Mouse (Mus musculus) lung, postnatal 0 days (tissue): ENCODE data around the gene Zfp13. TPM values are rescaled to one million over a fixed set of nuclear protein-coding genes. Genes with fewer than 3 reads are reported as not detected.
A peak's percentile ranks its signal among the peaks of the same experiment; 100 is the strongest.

ENCODE experiments used
- ATAC-seq: fragments of 200-750 bp; cut with Nextera tagmentation; 2 replicates; pipeline ENCODE4 v1.8.0; 2017; ENCODE audit warnings: moderate library complexity
- DNase-seq: peaks from one replicate; pipeline ENCODE4 v3.0.0-alpha.2; 2016; ENCODE audit warnings: low spot score
- H3K27ac ChIP-seq: fragments of 300-500 bp; sonication (generic); 2 replicates; pipeline ENCODE4 v1.5.1; 2014; ENCODE audit warnings: antibody characterized with exemption, mild to moderate bottlenecking, low read length, mixed read lengths
- H3K27me3 ChIP-seq: fragments of 300-500 bp; sonication (generic); replicated peaks from 2 replicates; pipeline ENCODE4 v1.6.1; 2014; ENCODE audit warnings: low read length, mixed read lengths; ENCODE audit not compliant: insufficient read depth
- H3K36me3 ChIP-seq: fragments of 300-500 bp; sonication (generic); 2 replicates; pipeline ENCODE4 v1.6.1; 2014; ENCODE audit warnings: low read length, mixed read lengths; ENCODE audit not compliant: insufficient read depth
- H3K4me1 ChIP-seq: fragments of 300-500 bp; sonication (generic); 2 replicates; pipeline ENCODE4 v1.6.1; 2014; ENCODE audit warnings: antibody characterized with exemption, low read depth, low read length, mixed read lengths; ENCODE audit not compliant: insufficient read depth
- H3K4me2 ChIP-seq: fragments of 300-500 bp; sonication (generic); replicated peaks from 2 replicates; pipeline ENCODE4 v1.6.1; 2014; ENCODE audit warnings: low read depth, mild to moderate bottlenecking, low read length, moderate library complexity, mixed read lengths
- H3K4me3 ChIP-seq: fragments of 300-500 bp; sonication (generic); 2 replicates; pipeline ENCODE4 v1.5.1; 2014; ENCODE audit warnings: low read depth, low read length
- H3K9ac ChIP-seq: fragments of 300-500 bp; sonication (generic); replicated peaks from 2 replicates; pipeline ENCODE4 v1.6.1; 2014; ENCODE audit warnings: low read depth, mild to moderate bottlenecking
- H3K9me3 ChIP-seq: fragments of 300-500 bp; sonication (generic); 2 replicates; pipeline ENCODE4 v1.6.1; 2016; ENCODE audit warnings: low read length, mixed read lengths
- CTCF ChIP-seq: IDR thresholded peaks from 2 replicates; pipeline ENCODE4 v1.5.1; 2016; ENCODE audit warnings: antibody characterized with exemption, mild to moderate bottlenecking
- EP300 ChIP-seq: IDR thresholded peaks from 2 replicates; pipeline ENCODE4 v1.6.1; 2016; ENCODE audit warnings: antibody characterized with exemption, mild to moderate bottlenecking, control low read depth
- WGBS: fragments of 180-500 bp; shearing (Covaris S2); extraction: QIAGEN DNeasy Blood & Tissue Kit; methylation state at CpG from one replicate; pipeline ENCODE4 v1.1.7; 2014; 5-methylcytosine and 5-hydroxymethylcytosine counted together
- polyA plus RNA-seq: library from polyadenylated mRNA; unstranded; fragments of >200 nt; fragmentation: Nextera tagmentation; extraction: Ambion mirVana; gene quantifications from 2 replicates; pipeline ENCODE4 v1.2.1, GENCODE M21; 2015

Zfp13 gene
- 5.0 and 5.5 TPM in 2 replicates for polyA plus RNA-seq

- Histone ChIP-seq H3K9me3 (no peaks in the 10 kb centered on the region), H3K27me3 (no peaks in the 10 kb centered on the region), H3K4me2 (peak within 1 kb of the TSS; percentile 64), H3K27ac (peak within 1 kb of the TSS; percentile 93), H3K9ac (peak within 1 kb of the TSS; percentile 47), H3K36me3 (no peaks in the 10 kb centered on the region), H3K4me1 (peaks cover 4% of the 10 kb centered on the region; the same call in 1 of the 2 replicates), H3K4me3 (peak within 1 kb of the TSS; percentile 37)
- ATAC-seq (peak; percentile 98), DNase-seq (peak; percentile 99)
- WGBS: 2% methylated on average over 29 of the region's 31 CpGs
- TF ChIP-seq CTCF: no peak; the same call in 1 of the 2 replicates
- TF ChIP-seq EP300: no peak; the same call in 1 of the 2 replicates
Measured at GRCm38 (mm10) chr17:23598582-23599552, at the start of gene Zfp13. Gene Zfp13, minus strand, starts transcription at chr17:23599487.

GRCm38 (mm10) chr17:23645894-23646293 lies 46.6 kb upstream of the Zfp13 start:
- Histone ChIP-seq H3K4me1 (no peaks in the 10 kb centered on the region), H3K36me3 (no peaks in the 10 kb centered on the region), H3K27me3 (0 out of 2 replicates have a peak, but pooled peaks cover 5% of the 10 kb centered on the region), H3K4me2 (no peak overlapping the region), H3K4me3 (no peak overlapping the region), H3K9ac (no peak overlapping the region), H3K9me3 (no peaks in the 10 kb centered on the region), H3K27ac (no peak overlapping the region)
- WGBS: 40% methylated on average over 10 of the region's 10 CpGs
- ATAC-seq (no peak), DNase-seq (no peak)
- no peak for TF ChIP-seq CTCF
- TF ChIP-seq EP300: no peak

- DNase-seq (peak; percentile 23), ATAC-seq (peak; percentile 23; the same call in 1 of the 2 replicates)
- under 1% methylated on average over 56 of the region's 58 CpGs for WGBS
- Histone ChIP-seq H3K27me3 (0 out of 2 replicates have a peak, but pooled peaks cover 5% of the 10 kb centered on the region), H3K36me3 (no peaks in the 10 kb centered on the region), H3K4me3 (peak within 1 kb of the TSS; percentile 44), H3K9ac (no peak within 1 kb of the TSS), H3K4me1 (no peaks in the 10 kb centered on the region), H3K27ac (no peak within 1 kb of the TSS), H3K9me3 (no peaks in the 10 kb centered on the region), H3K4me2 (peak within 1 kb of the TSS; percentile 84)
- no peak for TF ChIP-seq CTCF
- TF ChIP-seq EP300: no peak
Measured at GRCm38 (mm10) chr17:23644613-23645495, 45.6 kb upstream of the Zfp13 start, which contains the start of gene Mmp25. Gene Mmp25, minus strand, starts transcription at chr17:23645277.

- whole genome bisulfite sequencing: 79% methylated on average over 8 of the region's 8 CpGs
- Histone ChIP-seq H3K9me3 (no peaks in the 10 kb centered on the region), H3K4me2 (no peak overlapping the region), H3K9ac (no peak overlapping the region), H3K27me3 (no peaks in the 10 kb centered on the region), H3K4me1 (peaks cover 4% of the 10 kb centered on the region; the same call in 1 of the 2 replicates), H3K36me3 (no peaks in the 10 kb centered on the region), H3K4me3 (no peak overlapping the region), H3K27ac (no peak overlapping the region)
- no peak for ATAC-seq
- TF ChIP-seq EP300 (no peak), CTCF (no peak)
- no peak for DNase-seq
Measured at GRCm38 (mm10) chr17:23631241-23631640, 32.0 kb upstream of the Zfp13 start.

GRCm38 (mm10) chr17:23630195-23631020 lies 31.1 kb upstream of the Zfp13 start:
- H3K4me2 ChIP-seq: peak overlapping the region; percentile 37
- peaks cover 4% of the 10 kb centered on the region; the same call in 1 of the 2 replicates for H3K4me1 ChIP-seq
- ATAC-seq: peak; percentile 89
- H3K27ac ChIP-seq: no peak overlapping the region
- no peaks in the 10 kb centered on the region for H3K36me3 ChIP-seq
- H3K4me3 ChIP-seq: no peak overlapping the region
- peak; percentile 82 for DNase-seq
- no peaks in the 10 kb centered on the region for H3K27me3 ChIP-seq
- no peak overlapping the region for H3K9ac ChIP-seq
- WGBS: 11% methylated on average over 22 of the region's 22 CpGs
- H3K9me3 ChIP-seq: no peaks in the 10 kb centered on the region
- TF ChIP-seq CTCF (peak; percentile 90), EP300 (no peak)
